Mouse (Mus musculus): ENCODE data around the gene Gcm1. TPM values are rescaled to one million over a fixed set of nuclear protein-coding genes. Genes with fewer than 3 reads are reported as not detected.

Gene Gcm1
- not detected for total RNA-seq (2021)

DNA sequence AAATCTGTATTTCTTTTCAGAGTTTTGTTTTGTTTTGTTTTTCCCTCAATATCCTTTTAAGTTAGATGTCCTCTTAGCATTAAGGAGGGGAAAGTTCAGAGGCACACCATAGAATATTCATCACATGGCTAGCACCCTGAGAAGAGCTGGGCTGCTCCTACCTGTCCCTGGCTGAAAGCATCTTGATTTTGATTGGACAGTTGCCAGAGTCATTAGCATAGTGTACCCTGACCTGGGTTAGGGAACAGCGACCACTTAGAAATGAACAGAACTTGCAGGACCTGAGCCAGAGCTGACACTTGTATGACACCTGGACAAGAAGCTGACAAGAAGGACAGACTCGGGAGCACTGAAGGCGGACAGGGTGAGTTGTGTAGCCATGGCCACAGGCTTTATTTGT, at the start of gene Gcm1:
Gene Gcm1, plus strand, starts transcription at position 248 of the 400 bp plus-strand sequence.
- DNase-seq = no peak

DNA sequence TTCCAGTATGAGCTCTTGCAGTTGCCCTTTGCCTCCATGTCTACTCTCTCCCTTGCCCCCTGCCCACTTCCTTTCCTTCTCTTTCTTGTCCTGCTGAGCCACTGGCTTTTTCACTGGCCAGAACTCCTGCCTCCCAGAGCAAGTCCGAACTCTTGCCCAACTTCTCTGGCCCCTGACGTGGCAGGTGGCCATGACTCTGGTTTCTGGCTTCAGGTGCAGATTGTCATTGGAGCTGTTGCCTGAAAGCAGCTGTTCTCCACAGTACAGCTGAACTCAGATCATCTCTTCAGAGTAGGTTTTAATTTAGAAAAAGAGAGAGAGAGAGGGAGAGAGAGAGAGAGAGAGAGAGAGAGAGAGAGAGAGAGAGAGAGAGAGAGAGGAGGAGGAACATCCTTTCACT, 48.4 kb upstream of the Gcm1 start:
- DNase-seq = no peak

DNA sequence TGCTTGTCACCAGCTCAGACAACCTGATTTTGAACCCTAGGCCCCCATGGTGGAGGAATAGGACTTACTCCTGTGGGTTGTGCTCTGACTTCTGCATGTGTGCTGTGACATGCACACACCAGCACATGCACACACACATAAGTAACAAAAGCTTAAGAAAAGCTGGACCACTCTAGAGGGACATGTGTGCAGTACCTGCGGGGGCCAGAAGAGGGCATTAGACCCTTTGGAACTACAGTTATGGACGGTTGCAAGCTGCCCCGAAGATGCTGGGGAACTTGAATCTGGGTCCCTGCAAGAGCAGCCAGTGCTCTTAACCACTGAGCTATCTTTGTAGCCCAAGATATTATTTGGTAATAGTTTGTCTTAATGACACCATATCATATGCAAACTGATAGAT, 46.2 kb upstream of the Gcm1 start:
- peak; percentile 49 for DNase-seq

DNA sequence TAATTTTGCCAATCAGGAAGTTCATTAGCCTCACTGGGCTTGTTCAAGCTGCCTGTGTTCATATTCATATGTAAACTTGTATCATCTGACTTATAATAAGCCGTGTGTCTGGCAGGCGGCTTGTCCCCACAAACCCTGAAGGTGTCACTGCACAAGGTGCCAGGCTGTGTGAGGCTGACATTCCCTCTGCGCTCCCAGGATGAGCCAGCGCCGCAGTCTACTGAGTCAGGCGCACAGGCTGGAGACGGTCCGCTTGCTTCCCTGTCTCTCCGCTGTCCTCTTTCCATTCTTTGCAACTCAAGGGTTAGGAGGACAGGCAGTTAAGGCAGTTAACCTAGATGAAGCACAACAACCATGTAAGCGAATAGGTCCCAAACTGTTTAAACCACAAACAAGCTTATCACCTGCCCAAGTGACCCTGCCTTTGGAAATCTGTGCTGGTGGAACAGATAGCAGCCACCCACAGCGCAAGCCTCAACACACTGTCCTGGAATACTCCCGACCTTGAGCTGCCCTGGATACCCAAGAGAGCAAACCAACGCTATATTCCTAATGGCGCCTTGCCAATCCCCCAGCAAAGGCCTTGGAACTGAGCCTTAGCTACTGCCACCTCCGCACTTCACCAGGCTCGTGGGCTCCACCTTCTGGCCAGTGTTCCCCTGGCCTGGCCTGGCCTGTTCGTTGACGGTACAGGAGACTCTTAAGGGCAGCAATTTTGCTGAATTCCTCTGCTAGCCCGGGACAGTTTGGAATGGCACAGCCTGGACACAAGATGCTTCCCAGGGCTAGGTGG, 45.3 kb upstream of the Gcm1 start:
- peak; percentile 96 for DNase-seq

DNA sequence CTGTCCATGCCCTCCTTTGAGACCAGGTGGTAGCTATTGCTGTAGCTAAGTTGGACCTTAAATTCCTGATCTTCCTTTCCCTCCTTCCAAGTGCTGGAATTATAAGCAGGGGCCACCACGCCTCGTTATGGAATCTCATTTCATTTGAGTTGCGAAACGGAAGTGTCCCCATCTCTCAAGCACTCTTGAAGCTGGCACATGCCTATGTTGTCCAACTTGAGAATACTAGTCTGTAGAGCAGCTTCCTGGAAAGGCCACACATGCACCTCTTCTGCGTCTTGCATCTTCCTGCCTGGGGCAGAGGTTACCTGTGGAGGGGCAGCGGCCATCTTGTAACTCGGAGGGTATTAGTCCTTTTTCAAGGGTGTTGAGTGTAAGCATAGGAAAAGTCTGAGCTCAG, 42.3 kb upstream of the Gcm1 start:
- DNase-seq = no peak

DNA sequence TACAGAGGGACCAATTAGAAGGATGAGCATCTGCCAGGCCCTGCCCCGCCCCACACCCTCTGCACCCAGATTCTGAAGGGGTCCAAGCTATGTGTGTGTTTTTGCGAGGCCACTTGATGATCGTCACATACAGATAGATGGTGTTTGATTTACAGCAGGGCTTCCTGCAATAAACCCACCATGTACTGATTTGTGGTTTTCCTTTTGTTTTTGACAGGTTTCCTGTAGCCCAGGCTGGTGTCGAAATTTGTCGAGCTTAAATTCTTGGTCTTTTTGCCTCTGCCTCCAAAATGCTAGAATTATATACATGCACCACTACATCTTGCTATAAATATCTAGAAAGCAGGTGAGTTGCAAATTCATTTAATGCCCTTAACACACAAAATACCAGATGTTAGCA, 41.5 kb upstream of the Gcm1 start:
- no peak for DNase-seq

DNA sequence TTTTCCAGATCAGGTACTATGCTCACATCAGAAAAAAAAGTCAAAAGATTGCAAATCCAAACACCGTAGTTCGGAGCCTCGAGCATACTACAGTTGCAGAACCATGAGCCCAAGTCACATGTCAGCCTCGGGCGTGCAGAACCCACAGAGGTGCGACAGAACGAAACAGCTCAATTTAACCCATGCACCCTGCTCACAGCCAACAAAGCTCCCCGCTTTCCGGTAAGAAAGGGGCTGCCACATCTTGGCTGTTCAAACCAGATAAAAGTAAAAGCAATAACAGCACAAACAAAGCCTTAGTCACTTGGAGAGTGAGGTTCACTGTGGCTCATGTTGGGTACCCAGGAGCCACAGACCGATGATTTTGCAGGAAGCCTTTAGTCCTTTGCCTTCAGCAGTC, 41.0 kb upstream of the Gcm1 start:
- DNase-seq = no peak

DNA sequence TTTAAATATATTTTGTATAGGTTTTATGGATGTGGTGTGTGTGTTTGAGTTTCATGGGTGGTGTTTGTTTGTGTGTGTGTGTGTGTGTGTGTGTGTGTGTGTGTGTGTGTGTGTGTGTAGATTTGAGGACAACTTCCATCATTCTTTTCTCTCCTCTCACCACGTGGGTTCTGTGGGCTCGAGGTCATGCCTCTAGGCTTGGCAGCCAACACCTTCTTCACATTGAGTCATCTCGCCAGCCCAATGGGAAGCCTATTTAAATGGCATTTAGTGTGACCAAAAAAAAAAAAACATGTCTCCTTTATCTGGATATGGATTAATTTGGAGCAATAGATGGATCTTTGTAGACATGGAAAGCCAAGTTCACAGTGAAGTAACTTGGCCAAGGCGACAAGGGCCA, 39.7 kb upstream of the Gcm1 start:
- DNase-seq = no peak

DNA sequence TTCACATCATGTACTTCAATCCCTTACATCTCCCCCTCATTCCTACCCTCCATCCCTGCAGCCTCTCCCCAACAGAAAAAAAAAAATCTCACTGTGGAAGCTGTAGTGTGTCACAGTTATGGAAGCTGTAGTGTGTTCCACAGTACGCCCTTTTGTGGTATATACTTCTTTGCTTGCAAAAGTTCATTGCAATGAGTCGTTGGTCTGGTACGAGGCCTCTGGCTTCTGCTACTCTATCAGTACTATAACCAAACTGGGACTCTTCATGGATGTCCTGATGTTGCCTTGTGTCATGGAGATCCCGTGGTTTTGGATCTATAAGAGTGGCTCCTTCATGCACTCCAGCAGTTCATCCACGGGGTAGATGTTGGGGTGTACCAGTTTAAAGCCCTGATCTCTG, 39.0 kb upstream of the Gcm1 start:
- no peak for DNase-seq

DNA sequence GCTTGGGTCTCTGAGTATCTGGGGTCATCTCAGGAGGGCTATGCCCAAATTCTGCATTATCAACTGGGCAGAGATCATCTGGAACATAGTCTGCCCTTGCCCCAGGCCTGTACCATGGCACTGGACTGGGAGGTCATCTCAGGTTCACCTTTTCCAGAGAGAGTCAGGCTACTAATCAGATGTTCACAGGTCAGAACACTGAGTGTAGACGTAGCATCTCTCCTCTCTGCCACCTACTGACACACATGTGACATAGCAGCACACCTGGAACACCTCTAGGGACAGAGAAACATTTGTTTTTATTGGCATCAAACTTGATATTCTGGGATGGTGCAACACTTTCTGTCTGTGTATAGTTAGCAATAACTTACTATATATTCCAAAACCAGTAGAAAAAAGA, 37.9 kb upstream of the Gcm1 start:
- DNase-seq = no peak

DNA sequence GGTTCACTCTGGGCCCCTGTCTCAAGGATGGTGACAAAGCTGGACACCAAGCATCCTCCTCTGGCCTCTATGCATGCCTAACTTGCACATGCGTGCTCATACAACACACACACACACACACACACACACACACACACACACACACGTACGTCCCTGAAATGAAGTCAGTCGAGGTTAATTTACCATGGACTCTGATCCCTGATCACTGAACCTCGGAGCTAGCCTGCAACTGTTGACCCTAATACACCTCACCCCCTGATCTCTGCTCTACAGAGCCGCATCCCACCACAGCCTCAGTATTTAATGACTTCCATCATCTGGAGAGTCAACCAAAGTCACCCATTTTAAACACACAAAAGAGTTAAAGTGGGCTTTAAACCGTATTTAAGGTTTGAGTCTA, 35.9 kb upstream of the Gcm1 start:
- DNase-seq = no peak

DNA sequence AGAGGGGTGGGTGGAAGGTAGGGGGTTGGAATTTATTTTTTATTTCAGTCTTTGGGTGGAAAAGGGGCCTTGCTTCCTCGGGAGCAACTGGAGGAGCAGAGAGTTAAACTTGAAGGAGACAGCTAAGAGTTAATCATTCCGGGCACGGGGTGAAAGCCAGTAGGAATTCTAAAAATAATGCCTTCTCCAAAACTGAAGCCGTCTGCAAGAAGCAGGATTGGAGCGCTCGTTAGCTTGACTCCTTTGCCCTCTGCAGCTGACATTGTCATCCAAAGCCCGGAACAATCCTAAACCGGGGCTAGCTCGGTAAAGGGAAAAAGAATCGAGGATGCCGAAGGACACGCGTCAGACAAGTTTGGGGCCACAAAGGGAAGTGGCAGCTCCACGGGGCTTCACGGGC, 35.4 kb upstream of the Gcm1 start:
- peak; percentile 17 for DNase-seq

DNA sequence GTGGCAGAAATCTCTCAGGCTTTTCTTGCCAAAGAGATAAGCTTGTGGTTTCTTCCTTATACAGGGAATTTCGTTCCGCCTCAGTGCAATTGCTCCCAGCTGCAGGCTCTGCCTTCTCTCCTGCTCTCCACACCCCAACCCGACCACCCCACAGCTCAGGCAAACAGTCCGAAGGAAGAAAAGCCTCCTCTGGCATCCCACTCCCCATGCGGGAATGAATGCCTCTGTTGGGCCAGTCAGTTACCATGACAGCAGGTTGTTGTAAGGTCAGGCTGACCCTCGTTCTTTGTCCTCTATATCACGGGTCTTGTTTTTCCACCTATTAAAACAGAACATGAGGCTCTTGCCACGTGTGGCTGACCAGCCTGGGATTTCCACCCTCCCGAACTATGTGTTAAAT, 30.5 kb upstream of the Gcm1 start:
- DNase-seq = no peak

DNA sequence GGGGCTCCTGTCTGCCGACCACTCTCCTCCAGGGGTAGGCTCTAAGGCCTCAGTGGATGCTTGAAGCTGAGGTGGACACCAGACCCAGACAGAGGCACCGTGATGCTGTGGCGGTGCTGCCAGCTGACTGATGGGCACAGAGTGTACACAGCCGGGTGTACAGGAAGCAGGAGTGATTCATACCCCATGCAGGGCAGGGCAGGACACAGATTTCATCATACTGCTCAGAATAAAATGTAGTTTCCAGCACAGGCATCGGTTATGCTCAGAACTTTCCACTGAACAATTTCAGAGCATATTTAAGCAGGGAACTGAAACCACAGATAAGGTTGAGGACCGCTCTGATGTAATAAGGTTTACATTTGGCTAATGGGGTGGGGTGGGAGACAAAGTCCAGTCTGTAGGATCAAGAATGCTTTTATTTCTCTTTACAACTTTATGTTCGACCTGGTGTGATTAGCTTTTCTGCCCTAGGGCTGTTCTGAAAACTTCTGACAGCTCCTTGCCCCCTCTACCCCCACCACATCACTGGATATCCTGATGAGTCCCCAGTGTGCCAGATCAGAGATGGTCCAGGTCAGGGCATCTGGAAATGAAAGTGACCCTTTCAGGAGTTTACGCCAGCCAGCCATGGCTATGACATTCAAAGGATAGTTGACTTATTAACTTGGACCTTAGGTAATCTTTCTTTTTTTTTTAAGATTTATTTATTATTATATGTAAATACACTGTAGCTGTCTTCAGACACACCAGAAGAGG, 29.4 kb upstream of the Gcm1 start:
- DNase-seq = no peak

DNA sequence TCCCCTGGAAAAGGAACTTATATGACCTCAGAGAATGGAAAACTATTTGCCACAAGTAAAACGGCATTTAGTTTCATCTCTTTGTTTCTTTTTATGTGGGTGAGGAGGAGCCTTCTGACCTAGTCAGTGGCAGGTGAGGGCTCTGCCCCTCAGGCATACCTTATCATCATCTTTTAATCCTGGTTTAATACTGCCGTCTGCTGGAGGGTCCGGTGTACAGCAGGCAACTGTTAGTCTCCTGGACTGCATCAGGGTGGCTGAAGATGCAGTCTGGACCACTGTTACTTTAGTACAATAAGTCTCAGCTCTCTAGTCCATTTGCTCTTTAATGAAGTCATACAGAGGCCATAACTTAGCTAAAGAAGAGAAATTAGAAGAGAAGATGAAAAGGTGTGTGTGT, 26.9 kb upstream of the Gcm1 start:
- DNase-seq = peak; percentile 73

DNA sequence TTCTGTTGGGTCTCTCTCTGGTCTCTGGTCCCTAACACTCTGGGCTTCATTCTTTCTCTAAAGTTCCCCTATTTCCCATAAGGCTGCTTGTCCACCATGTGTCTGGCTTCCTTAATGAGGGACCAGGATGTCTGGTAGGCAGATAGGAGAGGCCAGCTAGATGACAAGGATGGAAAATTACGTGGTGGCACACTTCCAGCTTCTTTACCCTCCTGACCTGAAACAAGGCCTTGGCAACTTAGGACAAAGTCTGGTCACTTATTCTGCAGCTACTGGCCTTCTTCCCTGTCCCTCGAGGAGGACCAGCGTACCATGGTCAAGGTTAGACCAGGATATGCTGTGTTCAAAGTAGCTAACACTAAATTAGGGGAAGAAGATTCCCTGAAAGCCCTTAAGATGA, 24.6 kb upstream of the Gcm1 start:
- DNase-seq = no peak

DNA sequence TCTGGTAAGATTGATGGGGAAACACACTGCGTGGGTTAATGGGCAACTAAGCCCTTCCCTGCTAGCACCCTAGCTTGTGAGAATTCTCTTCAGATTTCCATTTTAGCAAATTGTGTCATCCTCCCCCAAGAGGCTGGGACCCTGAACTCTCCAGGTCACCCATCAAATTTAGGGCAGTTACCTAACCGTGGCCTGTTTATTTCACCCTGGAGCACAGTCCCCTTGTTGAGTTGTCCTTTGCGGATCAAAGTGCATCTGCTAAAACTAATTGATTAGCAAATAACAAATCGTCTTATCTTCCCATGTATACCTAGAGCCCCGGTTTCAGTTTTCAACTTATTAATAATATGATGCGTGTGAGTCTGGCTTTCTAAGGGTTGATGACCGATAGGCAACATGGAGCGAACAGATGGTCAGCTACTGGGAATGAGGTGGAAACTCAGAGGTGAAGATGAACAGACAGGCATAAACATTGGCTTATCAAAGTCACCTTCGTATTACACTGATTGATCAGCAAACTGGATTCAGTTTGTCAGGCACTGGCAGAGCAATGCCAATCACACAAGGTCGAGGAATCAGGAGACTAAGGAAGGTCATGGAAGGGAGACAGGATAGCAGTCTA, 20.8 kb upstream of the Gcm1 start:
- DNase-seq = no peak

DNA sequence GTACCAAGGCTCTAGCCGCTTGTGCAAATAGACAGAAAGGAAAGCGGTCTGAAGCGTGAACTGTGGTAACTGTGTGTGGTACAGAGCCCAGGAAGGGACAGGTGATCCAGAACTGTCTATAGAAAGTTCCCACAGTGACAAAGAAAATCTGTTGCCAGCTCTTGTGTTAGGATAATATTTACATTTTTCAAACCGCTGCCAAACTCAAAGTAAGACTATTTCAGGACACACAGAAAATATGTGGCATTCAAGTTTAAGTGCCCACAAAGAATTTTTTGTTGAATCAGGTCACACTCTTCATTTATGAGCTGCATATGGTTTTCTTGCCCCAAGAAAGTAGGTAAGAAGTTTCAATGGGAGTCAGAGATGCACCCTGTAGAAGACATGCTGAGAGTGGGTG, 18.8 kb upstream of the Gcm1 start:
- no peak for DNase-seq

DNA sequence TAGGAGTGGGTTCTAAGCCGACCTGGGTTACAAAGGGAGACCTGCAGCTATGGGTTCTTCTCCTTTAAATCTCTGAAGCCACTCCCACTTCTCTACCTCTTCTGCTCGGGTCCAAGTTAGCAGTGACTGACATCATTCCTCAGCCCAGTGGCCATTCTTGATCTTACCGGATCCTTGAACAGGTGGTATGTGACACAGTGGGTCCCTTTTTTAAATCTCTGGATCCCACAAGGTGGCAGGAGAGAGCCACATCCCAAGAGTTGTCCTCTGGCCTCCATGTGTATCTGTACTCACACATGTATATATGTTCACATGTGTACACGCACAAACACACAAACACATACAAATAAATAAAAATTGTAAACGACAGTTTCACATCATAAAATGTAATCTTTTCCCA, 16.4 kb upstream of the Gcm1 start:
- DNase-seq = no peak

DNA sequence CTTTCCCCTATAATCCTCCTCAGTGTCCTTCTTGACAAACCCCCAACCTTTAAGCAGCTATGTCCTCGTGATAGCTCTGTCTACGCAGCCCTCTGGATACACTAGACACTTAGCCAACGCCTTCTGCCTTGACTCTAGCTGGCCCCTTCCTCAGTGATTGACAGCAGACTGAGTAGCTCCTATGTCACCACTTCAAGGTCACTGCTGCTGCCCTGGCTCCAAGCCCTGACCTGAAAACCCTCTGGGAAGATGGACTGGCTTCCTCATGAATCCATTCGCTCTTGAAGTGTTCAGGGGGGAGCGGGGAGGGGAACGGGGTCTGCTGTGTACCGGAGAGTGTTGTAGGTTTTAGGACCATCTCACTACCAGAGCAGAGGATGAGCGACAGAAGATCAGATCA, 15.9 kb upstream of the Gcm1 start:
- no peak for DNase-seq

DNA sequence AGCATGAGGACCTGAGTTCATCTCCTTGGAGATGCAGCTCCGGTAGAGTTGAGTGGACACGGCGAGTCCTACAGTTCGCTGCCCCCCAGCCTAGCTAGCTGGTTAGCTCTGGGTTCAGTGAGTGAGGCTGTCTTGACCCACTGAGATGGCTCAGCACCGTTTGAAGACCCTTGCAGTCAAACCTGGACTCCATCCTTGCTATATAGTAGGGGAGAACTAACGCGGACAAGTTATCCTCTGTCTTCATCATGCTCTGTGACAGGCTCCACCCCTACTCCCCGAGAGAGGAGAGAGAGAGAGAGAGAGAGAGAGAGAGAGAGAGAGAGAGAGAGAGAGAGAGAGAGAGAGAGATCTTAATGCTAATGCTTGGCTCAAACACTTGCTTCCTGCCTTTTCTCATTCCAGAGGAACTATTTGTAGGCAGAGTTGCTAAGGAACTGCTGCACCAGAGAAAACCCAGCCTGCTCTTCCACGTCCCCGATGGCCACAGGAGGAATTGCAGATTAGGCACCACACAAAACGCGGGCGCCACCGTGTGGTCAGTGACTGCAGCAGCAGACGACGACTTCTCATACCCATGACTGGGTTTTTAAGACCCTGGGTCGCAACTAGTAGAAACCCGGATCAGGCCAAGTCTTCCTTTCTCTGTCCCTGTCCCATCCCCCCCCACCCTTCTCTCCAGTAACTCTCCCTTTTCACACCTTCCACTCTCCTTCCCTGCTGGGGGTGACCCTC, 12.8 kb upstream of the Gcm1 start:
- DNase-seq = peak; percentile 88

DNA sequence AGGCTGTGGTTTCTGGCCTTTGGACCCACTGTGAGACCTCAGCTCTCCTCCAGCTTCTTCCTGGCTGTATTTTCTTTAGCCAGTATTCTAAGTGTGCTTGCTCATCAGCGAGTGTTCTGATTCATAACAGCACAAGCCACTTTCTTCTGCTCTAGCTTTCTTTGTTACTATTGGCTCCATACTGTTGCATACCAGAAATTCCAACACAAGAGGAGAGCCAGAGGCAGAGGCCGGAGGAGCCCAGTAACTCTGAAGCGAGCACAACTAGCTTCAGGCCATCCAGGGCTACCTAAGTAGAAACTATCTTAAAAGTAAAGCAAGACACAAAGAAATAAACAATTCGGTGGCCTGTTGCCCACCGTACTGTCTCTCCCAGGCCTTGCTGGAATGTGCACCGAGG, 6.6 kb upstream of the Gcm1 start:
- no peak for DNase-seq

DNA sequence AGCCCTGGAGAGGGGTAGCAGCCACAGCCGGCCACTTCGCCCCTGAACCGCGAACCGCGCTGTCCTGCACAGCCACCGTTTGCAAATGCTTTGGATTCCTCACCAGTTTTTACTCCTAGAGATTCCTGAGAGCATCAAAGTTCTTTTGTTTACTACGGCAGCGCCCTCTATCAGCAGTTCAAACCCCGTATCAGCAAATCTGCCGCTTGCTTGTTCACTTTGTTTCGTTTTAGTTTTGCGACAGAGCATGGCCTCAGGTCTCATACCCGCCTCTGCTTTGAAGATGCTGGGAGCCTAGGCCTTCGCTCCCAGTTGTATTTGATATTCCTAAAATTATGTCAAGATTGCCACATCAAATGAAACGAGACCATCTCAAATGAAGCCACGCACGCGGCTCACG, 5.0 kb upstream of the Gcm1 start:
- DNase-seq = no peak
